Mouse (Mus musculus) stomach, embryonic 14.5 days (tissue): Measurements from ENCODE around the gene Dennd6b. TPM values are rescaled to one million over a fixed set of nuclear protein-coding genes. Genes with fewer than 3 reads are reported as not detected.

Source experiments
- ATAC-seq: fragments of 200-750 bp; cut with Nextera tagmentation; 2 replicates; pipeline ENCODE4 v1.8.0; 2017; ENCODE audit warnings: low read depth, moderate TSS enrichment; ENCODE audit not compliant: insufficient number of reproducible peaks, insufficient read depth, low FRiP score
- H3K27ac ChIP-seq: fragments of 300-500 bp; sonication (generic); 2 replicates; pipeline ENCODE4 v1.5.1; 2014; ENCODE audit warnings: mild to moderate bottlenecking, low read length, moderate library complexity, mixed read lengths
- H3K27me3 ChIP-seq: fragments of 300-500 bp; sonication (generic); 2 replicates; pipeline ENCODE4 v1.6.1; 2014; ENCODE audit warnings: low read length, control low read depth, mixed read lengths; ENCODE audit not compliant: control insufficient read depth, insufficient read depth
- H3K36me3 ChIP-seq: fragments of 300-500 bp; sonication (generic); 2 replicates; pipeline ENCODE4 v1.6.1; 2014; ENCODE audit warnings: mild to moderate bottlenecking, control low read depth, low read length, moderate library complexity, mixed read lengths; ENCODE audit not compliant: control insufficient read depth, insufficient read depth
- H3K4me1 ChIP-seq: fragments of 300-500 bp; sonication (generic); 2 replicates; pipeline ENCODE4 v1.6.1; 2014; ENCODE audit warnings: low read length, control low read depth, mixed read lengths; ENCODE audit not compliant: control insufficient read depth, insufficient read depth
- H3K4me2 ChIP-seq: fragments of 300-500 bp; sonication (generic); replicated peaks from 2 replicates; pipeline ENCODE4 v1.6.1; 2014; ENCODE audit warnings: low read depth, low read length, control low read depth
- H3K4me3 ChIP-seq: fragments of 300-500 bp; sonication (generic); 2 replicates; pipeline ENCODE4 v1.5.1; 2014; ENCODE audit warnings: low read depth, low read length, control low read depth
- H3K9ac ChIP-seq: fragments of 300-500 bp; sonication (generic); replicated peaks from 2 replicates; pipeline ENCODE4 v1.6.1; 2014; ENCODE audit warnings: low read depth, mild to moderate bottlenecking, control low read depth, low read length, moderate library complexity, mixed read lengths
- H3K9me3 ChIP-seq: fragments of 300-500 bp; sonication (generic); 2 replicates; pipeline ENCODE4 v1.6.1; 2016; ENCODE audit warnings: low read depth, low read length, control low read depth; ENCODE audit not compliant: control insufficient read depth
- WGBS: fragments of 180-500 bp; shearing (Covaris S2); extraction: QIAGEN DNeasy Blood & Tissue Kit; methylation state at CpG from one replicate; pipeline ENCODE4 v1.1.7; 2014; 5-methylcytosine and 5-hydroxymethylcytosine counted together
- polyA plus RNA-seq: library from polyadenylated mRNA; unstranded; fragments of >200 nt; fragmentation: Nextera tagmentation; extraction: Ambion mirVana; gene quantifications from 2 replicates; pipeline ENCODE4 v1.2.1, GENCODE M21; 2014

Gene Dennd6b
- 16.4 and 17.6 TPM in 2 replicates for polyA plus RNA-seq

DNA sequence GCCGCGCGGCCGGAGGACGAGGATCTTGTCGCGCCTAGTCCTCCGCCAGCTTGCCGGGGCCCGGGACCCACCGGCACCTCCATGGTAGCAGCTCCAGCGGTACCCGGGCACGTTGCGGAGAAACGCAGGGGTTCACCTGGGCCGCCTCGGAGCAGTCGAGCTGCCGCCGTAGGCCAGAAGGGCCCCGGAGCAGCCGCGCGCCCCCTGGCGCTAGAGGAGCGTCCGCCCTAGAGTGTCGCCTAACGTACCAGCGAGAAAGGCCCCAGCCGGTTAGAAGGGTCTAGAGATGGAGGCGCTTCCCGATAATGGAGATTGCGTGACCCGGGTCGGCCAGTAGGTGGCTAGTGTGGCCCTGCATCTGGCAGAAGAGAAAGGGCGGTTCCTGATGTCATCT lies at the start of gene Dennd6b:
Gene Dennd6b (minus strand): TSS at position 184 of the 394 bp plus-strand sequence.
- H3K27me3 ChIP-seq: no peaks in the 10 kb centered on the region
- peak within 1 kb of the TSS; percentile 69 for H3K4me2 ChIP-seq
- ATAC-seq: peak; percentile 97
- under 1% methylated on average over 37 of the region's 38 CpGs for WGBS
- no peaks in the 10 kb centered on the region for H3K9me3 ChIP-seq
- peaks cover 15% of the 10 kb centered on the region for H3K4me1 ChIP-seq
- H3K36me3 ChIP-seq: no peaks in the 10 kb centered on the region
- peak within 1 kb of the TSS; percentile 94 for H3K9ac ChIP-seq
- peak within 1 kb of the TSS; percentile 79 for H3K4me3 ChIP-seq
- peak within 1 kb of the TSS; percentile 97 for H3K27ac ChIP-seq

DNA sequence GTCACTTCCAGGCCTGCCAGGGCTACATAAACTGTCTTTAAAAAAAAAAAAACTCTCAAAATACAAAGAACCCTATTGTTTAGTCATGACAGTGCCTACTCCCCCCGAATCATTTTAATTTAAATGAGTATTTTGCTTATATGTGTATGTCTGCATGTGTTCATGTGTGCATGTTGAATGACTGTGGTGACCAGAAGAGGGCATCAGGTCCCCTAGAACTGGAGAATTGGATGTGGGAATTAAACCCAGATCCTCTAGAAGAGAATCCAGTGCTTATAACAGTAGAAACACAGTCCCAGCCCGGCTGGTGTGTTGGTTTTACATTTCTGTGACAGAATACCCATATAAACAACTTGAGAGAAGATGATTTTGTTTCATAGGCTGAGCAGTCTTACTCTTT lies 44.7 kb upstream of the Dennd6b start:
- WGBS: 70% methylated on average over 2 of the region's 2 CpGs
- no peaks in the 10 kb centered on the region for H3K4me1 ChIP-seq

DNA sequence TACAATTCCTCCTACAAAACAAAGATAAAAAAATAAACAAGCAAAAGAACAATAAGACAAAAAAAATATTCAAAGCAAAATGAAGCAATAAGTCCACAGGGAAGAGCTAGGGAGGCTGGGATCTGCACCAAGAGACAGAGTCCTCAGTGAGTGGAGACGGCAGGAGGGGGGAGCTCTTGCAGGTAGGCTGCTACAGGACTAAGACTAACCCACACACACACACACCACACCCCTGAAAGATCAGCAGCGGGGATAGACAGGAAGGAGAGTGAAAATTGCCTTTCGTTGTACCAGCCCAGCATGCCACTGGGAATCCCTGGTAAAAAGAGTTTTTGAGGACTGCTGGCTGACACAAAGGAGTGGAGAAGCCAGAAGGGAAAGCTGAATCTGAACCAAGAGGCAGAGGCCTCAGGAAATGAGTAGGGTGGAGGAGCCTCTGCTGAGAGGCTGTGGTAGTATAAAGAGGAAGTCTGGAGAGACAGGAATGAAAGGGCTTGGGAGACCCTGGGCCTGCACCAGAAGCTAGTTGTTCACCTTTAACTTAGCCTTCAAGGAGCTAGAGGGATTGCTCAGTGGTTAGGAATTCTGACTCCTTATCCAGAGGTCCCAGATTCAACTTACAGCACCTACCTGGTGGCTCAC lies 43.6 kb upstream of the Dennd6b start:
- 60% methylated on average over 3 of the region's 3 CpGs for WGBS
- no peak overlapping the region for H3K9ac ChIP-seq

More for the DNA sequence above, 44.7 kb upstream of the Dennd6b start:
- Histone ChIP-seq H3K9ac (no peak overlapping the region), H3K36me3 (peaks cover 7% of the 10 kb centered on the region; the same call in 1 of the 2 replicates), H3K9me3 (no peaks in the 10 kb centered on the region), H3K4me3 (no peak overlapping the region), H3K4me2 (no peak overlapping the region), H3K27me3 (no peaks in the 10 kb centered on the region), H3K27ac (no peak overlapping the region)
- ATAC-seq: no peak

DNA sequence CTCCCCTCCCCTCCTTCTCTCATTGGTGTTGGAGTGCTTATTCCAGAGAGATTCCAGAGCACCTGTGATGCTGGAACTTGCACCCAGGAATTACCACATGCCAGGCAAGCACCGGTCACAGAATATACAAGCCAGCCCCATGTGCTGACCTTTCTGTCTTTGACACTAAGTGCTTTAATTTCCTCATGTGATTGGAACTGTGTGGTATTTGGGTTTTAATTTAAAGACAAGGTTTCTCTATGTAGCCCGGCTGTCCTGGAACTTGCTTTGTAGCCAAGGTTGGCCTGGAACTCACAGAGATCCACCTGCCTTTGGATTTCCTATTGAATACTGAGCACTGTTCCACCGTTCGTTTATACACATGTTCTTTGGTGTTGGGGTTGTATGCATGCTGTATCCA lies 37.8 kb upstream of the Dennd6b start:
- Histone ChIP-seq H3K4me1 (no peaks in the 10 kb centered on the region), H3K27me3 (no peaks in the 10 kb centered on the region), H3K9ac (no peak overlapping the region), H3K9me3 (no peaks in the 10 kb centered on the region), H3K4me3 (no peak overlapping the region), H3K36me3 (no peaks in the 10 kb centered on the region), H3K27ac (no peak overlapping the region), H3K4me2 (no peak overlapping the region)
- ATAC-seq: no peak
- WGBS: 81% methylated on average over 4 of the region's 4 CpGs

More for the DNA sequence above, 43.6 kb upstream of the Dennd6b start:
- peaks cover 4% of the 10 kb centered on the region; the same call in 1 of the 2 replicates for H3K36me3 ChIP-seq
- H3K27ac ChIP-seq: no peak overlapping the region
- H3K4me1 ChIP-seq: no peaks in the 10 kb centered on the region
- H3K4me3 ChIP-seq: no peak overlapping the region
- H3K4me2 ChIP-seq: no peak overlapping the region
- H3K9me3 ChIP-seq: no peaks in the 10 kb centered on the region
- no peak for ATAC-seq
- H3K27me3 ChIP-seq: no peaks in the 10 kb centered on the region

DNA sequence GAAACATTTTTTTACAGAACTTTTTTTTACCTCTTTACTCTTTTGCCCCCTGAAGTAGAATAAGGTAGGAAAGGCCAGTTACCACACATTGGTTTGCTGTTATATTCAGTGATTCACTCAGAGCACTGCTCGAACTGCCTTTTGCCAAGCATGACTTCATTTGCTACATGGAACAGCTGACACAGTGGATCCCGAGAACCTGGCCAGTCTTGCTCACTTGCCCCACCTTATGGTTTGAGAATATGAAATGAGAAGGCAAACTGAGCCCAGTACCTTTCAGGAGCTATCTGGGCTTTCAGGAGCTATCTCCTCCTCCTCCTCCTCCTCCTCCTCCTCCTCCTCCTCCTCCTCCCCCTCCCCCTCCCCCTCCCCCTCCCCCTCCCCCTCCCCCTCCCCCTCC lies 37.3 kb upstream of the Dennd6b start:
- Histone ChIP-seq H3K36me3 (no peaks in the 10 kb centered on the region), H3K27ac (no peak overlapping the region), H3K9me3 (no peaks in the 10 kb centered on the region), H3K4me2 (no peak overlapping the region), H3K27me3 (no peaks in the 10 kb centered on the region), H3K9ac (no peak overlapping the region), H3K4me3 (no peak overlapping the region), H3K4me1 (no peaks in the 10 kb centered on the region)
- WGBS: 38% methylated on average over 2 of the region's 2 CpGs
- ATAC-seq: no peak

DNA sequence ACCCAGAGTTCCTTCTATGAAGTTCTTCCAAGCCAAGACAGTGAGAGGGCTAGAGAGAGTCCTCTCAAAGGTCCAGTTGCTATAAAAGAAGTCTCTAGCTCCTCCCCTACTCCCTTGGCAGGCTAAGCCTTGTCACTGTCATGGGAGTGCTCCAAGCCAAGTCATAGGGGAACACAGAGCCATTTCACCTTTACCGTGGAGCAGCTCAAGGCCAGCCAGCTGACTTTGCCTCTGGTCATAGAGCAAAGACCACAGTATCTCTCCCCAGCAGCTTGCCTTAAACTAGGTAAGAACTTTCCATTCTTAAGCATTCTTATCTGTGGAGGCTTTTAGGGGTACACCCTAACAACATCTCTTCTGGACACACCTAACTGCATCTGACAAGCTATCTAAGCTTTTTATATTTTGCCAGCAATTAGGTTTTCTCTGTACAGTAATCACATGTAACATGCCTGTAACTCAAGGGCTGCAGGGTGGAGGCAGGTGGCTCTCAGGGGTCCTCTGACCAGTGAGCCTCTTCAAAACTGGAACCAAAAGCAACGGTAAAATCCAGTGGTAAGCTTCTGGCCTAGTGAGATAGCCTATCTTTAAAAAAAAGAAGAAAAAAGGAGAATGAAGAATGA lies 19.4 kb upstream of the Dennd6b start:
- no peaks in the 10 kb centered on the region for H3K4me1 ChIP-seq
- ATAC-seq: no peak
- no peaks in the 10 kb centered on the region for H3K9me3 ChIP-seq
- no peak overlapping the region for H3K9ac ChIP-seq
- peaks cover 10% of the 10 kb centered on the region; the same call in 1 of the 2 replicates for H3K36me3 ChIP-seq
- H3K27me3 ChIP-seq: no peaks in the 10 kb centered on the region
- no peak overlapping the region for H3K4me3 ChIP-seq
- H3K4me2 ChIP-seq: no peak overlapping the region
- 75% methylated on average over 2 of the region's 2 CpGs for WGBS
- no peak overlapping the region for H3K27ac ChIP-seq

DNA sequence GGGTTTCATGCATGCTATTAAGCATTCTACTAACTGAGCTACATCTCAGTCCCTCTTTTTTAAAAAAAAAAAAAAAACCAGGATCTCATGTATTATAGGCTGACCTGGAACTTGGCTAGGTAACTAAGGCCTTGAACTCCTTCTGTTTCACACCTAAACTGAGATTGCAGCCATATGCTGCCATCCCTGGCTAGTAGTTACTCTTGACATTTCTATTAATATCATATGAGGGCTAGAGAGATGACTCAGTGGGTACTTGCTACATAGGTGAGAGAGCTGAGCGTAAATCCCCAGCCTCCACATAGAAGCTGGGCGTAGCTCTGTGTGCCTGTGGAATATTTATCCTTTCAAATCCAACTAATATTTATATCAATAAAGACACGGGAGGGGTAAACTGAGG lies 18.7 kb upstream of the Dennd6b start:
- 95% methylated on average over 3 of the region's 3 CpGs for WGBS
- Histone ChIP-seq H3K9me3 (no peaks in the 10 kb centered on the region), H3K4me2 (no peak overlapping the region), H3K9ac (no peak overlapping the region), H3K4me3 (no peak overlapping the region), H3K27me3 (no peaks in the 10 kb centered on the region), H3K27ac (no peak overlapping the region), H3K4me1 (no peaks in the 10 kb centered on the region), H3K36me3 (peaks cover 10% of the 10 kb centered on the region; the same call in 1 of the 2 replicates)
- ATAC-seq: no peak

DNA sequence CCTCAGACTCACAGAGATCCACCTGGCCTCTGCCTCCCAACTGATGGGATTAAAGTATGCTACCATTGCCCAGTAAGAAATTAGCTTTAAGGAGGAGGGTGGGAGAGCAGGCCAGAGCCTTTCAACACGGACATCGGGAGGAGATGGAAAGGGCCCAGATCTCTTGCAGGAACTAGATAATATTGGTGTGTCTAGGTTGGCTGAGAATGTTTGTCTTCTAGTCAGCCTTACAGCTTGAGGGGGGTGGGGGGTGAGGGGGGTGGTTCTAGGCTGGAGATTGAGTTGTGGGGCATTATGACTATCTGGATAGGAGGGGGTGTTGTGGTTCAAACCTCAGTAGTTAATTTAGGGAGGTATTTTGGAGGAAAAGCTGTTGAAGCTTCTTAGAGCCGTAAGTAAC lies 17.2 kb upstream of the Dennd6b start:
- Histone ChIP-seq H3K4me2 (no peak overlapping the region), H3K27ac (no peak overlapping the region), H3K36me3 (peaks cover 10% of the 10 kb centered on the region; the same call in 1 of the 2 replicates), H3K4me1 (no peaks in the 10 kb centered on the region), H3K4me3 (no peak overlapping the region), H3K9me3 (no peaks in the 10 kb centered on the region), H3K9ac (no peak overlapping the region), H3K27me3 (no peaks in the 10 kb centered on the region)
- no peak for ATAC-seq
- 81% methylated on average over 3 of the region's 3 CpGs for WGBS
